Mouse (Mus musculus): ENCODE measurements around the gene Miox. TPM values are rescaled to one million over a fixed set of nuclear protein-coding genes. Genes with fewer than 3 reads are reported as not detected.
A peak's percentile ranks its signal among the peaks of the same experiment; 100 is the strongest.

Gene Miox
- total RNA-seq, 2 experiments from 2014 or later = not detected

DNA sequence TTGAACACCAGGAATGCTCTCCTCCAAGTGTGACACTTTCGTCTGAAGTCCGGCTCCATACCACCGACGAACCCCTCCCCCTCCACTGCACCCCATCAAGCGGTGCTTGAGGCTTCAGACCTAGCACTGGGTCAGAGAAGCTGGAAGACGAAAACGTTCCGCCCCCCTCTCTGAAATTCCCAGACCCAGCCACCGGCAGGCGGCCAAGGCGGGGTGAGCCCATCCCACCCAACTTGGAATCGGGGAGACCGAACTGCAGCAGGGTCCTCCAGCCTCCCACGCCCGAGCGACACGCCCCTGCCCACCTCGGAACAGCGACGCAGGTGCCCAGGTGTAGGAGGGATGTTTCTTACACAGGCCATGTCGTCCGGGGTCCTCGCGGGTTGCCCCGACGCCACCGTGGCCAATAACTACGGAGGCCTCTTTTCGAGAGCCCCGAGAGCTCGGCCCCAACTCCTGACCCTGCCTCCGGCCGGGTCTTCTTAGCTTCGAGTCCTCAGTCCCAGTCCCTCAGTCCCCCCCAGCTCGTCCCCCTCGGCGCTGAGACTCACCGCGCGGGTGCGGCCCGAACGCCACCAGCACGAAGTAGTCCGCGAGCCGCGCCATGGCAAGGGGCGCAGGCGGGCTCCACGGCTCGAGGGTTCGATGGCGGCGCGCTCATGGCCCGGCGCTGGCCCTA is 19.5 kb upstream of the Miox start:
- intact Hi-C loops (cut with DNase I) = loop anchor here (2.0 kb wide), 1 partner anchor 40 kb away; the partner anchor contains the start of genes Lmf2 and Ncaph2
- DNase-seq = no peak

DNA sequence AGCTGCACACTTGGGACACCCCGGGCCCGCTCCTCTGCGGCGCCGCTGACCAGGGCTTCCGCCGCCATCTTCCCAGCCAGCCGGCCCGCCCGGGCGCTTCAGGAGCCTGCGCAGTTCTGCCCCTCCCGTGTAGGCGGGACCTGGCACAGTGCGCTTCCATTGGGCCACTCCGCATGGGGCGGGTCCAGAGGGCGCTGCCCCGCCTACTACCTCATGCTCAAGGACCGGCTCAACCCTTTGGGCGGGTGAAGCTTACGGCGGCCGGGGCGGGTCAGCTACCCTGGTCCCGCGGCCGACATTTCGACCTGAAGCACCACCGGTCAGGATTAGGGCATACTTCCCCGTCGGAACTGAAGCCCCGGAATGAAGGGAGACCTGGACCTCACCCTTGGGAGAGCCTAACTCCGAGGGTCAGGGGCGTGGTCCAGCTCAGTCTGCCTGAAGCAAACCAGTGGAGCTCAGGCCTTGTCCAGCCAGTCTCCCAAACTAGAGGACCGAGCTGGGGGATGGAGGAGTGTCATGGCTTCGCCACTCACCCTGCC is 18.9 kb upstream of the Miox start, which contains the start of gene Sbf1:
Gene Sbf1 (minus strand): TSS at position 122 of the 542 bp plus-strand sequence.
- intact Hi-C loops (cut with DNase I) = loop anchor here (2.0 kb wide), 1 partner anchor 40 kb away; the partner anchor contains the start of genes Lmf2 and Ncaph2
- peak; percentile 98 for DNase-seq

DNA sequence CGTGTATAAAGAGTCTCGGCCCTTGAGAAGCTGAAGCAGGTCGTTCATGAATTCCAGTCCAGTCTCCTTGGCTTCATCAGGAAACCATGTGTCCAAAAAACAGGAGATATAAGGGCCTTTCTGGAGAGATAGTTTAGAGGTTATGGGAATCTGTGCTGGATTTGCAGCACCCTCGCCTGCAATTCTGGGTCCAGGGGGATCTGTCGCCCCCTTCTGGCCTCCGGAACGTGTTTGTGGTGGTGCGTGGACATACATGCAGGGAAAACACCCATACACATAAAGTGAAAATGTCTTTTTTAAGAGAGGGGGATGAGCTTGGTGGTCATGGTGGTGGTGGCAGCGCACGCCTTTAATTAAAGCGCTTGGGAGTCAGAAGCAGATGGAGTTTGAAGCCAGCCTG is 18.1 kb upstream of the Miox start:
- no peak for DNase-seq
- intact Hi-C loops (cut with DNase I) = no loop called here

DNA sequence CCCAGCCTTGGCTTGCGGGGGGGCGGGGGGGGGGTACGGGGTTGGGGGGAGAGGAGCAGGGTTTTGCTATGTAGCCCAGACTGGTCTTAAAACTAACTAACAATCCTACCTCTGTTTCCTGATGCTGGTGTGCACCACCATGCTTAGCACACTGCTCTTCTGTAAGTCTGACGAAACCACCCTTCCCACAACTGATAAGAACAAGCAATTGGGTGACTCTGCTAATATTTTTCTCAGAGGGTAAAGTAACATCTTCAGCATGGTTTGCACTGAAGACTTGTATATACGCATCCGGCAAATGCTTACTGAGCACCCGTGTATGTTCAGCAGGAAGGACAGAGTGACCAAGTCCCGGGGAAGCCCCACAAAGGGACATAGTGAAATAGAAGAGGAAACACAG is 12.9 kb upstream of the Miox start:
- intact Hi-C loops (cut with DNase I) = no loop called here
- no peak for DNase-seq

DNA sequence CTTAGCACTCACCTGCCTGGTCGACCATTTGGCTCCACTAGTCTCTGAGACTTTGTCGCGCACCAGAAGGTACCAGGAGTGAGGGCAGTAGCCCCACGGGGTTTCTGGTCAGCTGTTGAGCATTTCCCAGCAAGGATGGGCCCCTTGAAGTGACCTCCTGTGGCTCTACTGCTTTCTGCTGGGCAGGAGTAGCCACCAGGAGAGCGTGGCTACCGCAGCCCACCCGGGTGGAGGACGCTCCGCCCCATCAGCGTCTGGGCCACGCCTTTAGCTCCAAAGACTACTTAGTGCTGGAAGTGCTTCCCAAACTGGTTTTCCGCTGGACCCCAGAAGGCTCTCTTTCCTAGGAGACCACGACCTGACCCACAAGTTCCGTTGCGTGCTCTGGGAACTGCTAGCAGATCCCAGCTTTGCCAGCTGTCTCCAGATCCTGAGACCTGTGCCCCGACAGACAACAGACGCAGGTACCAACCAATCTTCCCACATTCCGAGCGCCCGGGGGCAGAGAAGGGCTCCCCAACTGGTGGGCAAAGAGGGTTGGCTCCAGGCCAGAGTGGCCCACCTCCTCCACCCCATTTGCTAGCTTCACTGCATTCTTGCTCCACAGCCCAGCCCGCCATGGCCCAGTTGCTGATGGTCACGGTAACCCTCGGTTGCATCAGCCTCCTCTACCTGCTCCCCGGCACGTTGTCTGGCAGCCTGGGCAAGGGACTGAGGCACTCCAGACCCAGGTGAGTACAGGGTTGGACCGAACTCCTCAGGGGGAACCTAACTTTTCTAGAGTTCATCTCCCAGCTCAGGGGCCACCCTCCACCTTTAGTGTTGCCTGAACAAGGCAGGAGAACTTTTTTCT is 11.3 kb upstream of the Miox start, which contains the start of gene Adm2:
Gene Adm2 (plus strand): TSS at position 51 of the 853 bp plus-strand sequence.
- intact Hi-C loops (cut with DNase I) = no loop called here
- no peak for DNase-seq

DNA sequence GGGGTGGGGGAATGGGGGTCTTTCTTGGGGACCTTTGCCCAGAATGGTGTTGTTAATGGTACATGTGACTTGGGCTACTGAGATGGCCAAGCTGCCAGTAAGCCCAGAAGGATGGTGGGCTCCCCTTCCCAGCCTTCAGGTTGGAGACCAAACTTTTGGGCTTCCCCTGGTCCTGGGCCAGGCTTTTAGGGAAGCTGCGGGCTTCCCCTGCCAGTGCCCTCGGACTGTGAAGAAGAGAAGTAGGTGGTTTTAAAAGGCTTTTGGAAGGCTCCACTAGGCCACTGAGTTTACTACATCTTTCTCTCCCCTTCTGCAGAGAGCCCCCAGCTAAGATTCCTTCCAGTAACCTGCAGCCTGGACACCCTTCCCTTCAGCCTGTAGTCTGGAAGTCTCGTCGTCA is 10.5 kb upstream of the Miox start:
- DNase-seq = no peak
- intact Hi-C loops (cut with DNase I) = no loop called here

DNA sequence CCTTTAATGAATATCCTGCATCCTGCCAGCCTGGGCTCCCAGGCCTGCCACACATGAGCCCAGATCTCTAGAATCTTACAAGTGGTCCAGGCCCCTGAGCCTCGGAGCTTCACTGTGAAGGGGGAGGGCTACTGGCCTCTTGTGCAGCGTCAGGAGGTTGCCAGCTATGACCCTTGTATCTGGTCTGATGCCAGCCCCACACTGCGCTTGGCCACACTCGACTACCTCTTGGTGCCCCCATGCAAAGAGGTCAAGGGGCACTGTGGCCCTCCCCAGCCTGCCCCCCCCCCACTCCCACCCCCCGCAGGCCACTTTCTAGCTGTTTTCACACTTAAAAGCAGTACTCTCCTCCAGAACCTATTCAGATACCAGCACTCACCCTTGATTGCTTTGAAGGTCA is 7.8 kb upstream of the Miox start:
- DNase-seq = no peak
- intact Hi-C loops (cut with DNase I) = no loop called here

DNA sequence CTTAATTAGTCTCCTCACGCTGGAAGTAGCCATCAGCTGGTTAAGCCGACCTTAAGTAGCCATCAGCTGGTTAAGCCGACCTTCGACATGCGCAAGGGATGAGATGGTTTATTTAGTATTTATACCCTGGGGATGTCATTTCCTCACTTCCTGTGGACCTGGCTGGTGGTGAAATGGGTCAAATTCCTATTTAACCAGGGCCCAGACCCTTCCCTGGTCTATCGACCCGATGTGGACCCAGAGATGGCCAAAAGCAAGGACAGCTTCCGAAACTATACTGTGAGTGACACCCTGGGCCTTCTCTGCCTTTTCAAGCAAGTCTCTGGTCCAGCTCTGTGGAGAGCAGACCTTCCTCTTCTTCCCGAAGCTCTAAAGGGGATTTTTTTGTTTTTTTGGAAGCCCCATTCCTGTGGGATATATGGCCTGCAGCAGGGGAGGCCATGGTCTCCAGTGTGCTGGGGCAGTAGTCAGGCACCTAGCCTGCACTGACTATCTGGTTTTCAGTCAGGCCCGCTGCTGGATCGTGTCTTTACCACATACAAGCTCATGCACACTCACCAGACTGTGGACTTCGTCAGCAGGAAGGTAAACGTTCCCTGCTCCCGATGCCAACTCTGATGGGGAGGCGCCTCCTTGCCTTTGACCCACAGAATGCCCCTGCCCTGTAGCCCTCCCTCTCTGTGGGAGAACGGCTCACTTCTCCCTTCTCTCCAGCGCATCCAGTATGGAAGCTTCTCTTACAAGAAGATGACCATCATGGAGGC is 758 bp downstream of the Miox start:
- no peak for DNase-seq
- intact Hi-C loops (cut with DNase I) = no loop called here

DNA sequence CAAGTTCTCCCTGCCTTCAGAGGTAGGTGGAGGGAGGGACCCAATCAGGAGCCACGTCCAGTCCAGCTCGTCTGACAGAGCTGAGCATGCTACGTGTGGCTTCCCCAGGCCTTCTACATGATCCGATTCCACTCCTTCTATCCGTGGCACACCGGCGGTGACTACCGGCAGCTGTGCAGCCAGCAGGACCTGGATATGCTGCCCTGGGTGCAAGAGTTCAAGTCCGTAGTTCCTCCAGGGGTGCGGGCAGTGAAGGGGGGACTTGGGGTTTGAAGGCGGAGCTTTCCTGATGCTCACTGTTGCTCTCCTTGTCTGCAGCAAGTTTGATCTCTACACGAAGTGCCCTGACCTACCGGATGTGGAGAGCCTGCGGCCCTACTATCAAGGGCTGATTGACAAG is 2.2 kb downstream of the Miox start:
- no peak for DNase-seq
- intact Hi-C loops (cut with DNase I) = no loop called here

DNA sequence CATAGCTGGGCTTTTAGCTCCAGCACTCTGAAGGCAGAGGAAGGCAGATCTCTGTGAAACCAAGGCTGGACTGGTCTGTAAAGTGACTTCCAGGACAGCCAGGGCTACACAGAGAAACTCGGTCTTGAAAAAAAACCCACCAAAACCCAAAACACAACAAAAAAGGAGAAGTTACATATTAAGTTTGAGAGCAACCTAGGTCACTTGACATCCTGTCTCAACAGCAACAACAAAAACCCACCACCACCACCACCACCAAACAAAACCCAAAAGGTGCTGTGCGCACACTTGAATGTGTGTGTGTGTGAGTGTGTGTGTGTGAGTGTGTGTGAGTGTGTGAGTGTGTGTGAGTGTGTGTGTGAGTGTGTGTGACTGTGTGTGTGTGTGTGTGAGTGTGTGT is 5.5 kb downstream of the Miox start:
- no peak for DNase-seq
- intact Hi-C loops (cut with DNase I) = loop anchor here (5.0 kb wide), 1 partner anchor 128 kb away; no protein-coding TSS in a partner anchor

DNA sequence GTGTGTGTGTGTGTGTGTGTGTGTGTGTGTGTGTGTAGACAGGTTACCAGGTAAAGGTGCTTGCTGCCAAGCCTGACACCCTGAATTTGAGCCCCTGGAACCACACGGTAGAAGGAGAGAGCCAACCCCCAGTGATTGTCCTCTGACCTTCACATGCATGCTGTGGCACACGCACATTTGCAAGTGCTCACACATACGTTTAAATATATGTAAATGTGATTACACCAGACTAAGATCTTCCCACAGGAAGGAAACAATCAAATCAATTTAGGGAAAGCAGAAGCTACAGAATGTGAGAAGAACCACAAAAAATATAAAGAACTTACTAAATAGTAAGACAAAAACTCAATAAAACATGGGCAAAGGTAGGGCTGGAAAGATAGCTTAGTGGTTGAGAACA is 5.9 kb downstream of the Miox start:
- no peak for DNase-seq
- intact Hi-C loops (cut with DNase I) = loop anchor here (5.0 kb wide), 1 partner anchor 127 kb away; no protein-coding TSS in a partner anchor

DNA sequence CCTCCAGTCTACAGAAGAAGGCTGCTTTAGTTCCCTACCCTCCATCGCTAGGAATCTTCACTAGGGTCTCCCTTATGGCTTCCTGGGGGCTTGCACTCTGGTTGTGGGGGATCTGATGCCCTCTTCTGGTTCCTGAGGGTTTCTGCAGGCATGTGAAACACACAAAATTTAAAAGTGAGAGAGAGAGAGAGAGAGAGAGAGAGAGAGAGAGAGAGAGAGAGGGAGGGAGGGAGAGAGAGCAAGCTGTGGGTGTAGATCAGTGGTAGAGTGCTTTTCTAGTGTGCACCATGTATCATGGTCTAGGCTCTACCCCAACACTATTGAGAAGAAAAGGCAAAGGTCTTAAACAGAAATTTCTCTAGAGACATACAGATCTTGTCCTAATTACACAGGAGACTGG is 7.5 kb downstream of the Miox start:
- intact Hi-C loops (cut with DNase I) = loop anchor here (5.0 kb wide), 1 partner anchor 126 kb away; no protein-coding TSS in a partner anchor
- no peak for DNase-seq

DNA sequence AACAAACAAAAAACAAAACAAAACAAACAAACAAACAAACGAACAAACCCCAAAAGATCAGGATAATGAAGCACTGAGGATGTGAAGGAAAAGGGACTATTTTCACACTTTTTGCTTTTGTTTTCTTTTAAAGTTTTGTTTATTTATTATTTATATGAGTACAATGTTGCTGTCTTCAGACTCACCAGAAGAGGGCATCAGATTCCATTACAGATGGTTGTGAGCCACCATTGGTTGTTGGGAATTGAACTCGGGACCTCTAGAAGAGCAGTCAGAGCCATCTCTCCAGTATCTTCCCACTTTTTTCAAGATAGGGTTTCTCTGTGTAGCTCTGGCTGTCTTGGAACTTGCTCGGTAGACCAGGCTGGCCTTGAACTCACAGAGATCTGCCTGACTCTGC is 9.1 kb downstream of the Miox start:
- intact Hi-C loops (cut with DNase I) = loop anchor here (5.0 kb wide), 1 partner anchor 124 kb away; no protein-coding TSS in a partner anchor
- no peak for DNase-seq

DNA sequence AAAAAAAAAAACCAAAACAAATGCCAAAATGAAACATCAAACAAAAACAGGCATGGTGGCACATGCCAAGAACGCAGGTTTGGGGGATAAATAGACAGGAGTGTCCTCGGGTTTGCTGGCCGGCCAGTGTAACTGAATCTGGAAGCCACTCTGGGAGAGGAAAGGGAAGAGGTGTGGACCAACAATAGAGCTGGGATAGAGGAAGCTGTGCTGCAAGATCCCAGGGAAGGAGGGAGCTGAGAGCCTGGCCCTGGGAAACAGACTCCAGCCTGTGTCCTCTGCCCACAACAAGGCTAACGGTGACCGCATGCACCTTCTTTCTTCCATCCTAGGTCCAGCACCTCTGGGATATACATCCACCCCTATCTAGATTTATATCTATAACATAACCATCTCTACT is 16.2 kb downstream of the Miox start:
- intact Hi-C loops (cut with DNase I) = no loop called here

DNA sequence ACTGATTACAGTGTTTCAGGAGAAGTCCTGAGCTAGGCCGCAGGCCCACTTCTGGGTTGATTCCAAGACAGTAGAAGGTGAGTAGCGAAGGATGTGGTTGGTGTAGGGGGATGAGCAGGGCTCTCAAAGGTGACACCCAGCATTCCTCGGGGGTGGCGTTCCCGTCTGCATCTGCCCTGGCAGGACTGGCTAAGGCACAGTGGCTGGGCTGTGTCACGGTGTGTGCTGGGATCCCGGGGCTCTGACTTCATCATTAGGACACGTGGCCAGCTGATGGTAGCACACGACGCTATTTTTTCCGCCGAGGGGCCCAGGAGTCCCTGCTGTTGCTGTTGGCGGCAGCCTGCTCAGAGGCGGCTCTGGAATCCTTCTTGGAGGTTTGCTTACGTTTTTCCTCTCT is 17.1 kb downstream of the Miox start:
- intact Hi-C loops (cut with DNase I) = no loop called here
- DNase-seq = no peak

More for the DNA sequence above, 16.2 kb downstream of the Miox start:
- DNase-seq = no peak

DNA sequence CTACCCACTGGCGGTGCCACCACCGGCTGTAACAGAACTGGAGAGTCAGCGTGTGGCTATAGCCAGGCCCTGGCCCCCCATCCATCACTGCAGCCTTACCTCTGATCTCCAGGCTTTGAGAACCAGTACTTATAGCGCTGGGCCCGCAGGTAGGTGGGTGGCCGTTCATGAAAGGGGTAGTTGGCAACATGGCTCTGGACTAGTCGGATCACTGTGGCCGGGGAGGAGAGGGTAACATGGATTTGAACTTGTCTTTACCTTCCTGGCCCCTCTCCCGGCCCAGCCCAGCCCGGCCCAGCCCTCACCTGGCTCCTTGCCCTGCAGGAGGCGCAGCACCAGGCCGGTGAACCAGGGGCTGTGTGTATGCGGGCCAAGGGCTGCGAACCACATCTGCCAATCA is 17.9 kb downstream of the Miox start:
- intact Hi-C loops (cut with DNase I) = no loop called here
- DNase-seq = no peak

DNA sequence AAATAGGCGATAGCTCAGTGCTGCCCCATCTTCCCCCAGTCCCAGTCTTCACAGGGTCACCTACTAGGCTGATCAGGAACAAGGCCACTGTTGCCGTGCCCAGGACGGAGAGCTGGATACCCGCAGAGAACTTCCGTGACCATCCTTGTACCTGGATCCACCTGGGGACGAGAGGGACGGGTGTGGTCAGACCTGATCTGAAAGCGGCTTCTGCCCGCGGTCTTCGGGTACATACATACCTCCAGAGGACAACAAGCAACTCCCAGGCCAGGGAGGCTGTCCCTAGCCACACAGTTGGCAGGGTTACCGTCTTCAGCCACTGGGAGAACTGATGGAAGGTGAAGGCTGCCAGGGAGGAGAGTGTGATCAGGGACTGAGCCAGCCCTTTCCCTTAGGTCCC is 18.6 kb downstream of the Miox start:
- intact Hi-C loops (cut with DNase I) = no loop called here
- no peak for DNase-seq

DNA sequence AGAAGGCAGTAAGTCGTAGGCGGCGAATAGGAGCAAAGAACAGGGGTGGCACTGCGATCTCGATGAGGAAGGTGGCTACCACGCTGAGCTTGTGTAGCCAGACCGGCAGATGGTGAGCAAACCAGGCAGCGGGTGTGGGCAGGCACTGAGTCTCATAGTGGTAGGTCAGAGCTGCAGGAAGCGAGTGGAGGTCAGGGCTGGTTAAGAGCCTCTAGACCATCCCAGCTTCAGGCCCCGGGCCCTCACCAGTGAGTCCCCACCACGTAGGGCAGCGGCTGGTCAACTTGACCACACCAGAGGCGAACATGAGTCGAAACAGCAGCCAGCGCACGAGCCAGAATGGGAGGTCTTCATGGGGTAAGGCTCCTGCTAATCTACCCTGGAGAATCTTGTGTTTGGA is 19.6 kb downstream of the Miox start:
- DNase-seq = no peak
- intact Hi-C loops (cut with DNase I) = loop anchor here (2.0 kb wide), 1 partner anchor 39 kb away; the partner anchor contains the start of gene Sbf1

DNA sequence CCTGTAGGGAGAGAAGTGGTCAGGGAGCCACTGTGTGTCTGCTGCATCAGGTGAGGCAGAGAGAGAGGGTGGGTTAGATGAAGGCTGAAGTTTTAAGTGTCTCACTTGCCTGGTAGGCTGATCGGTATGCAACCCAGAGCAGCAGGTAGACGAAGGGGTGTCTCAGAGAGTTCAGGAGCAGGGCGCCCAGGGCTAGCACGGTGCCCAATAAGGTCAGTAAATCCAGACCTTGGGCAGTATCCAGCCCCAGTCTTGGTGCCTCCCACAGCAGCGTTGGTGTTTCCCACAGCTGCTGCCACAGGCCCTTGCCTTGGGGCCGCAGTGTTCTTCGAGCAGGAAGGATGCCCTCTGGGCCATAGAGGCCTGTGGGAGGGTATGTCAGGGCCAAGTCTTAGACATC is 20.3 kb downstream of the Miox start:
- intact Hi-C loops (cut with DNase I) = loop anchor here (2.0 kb wide), 1 partner anchor 40 kb away; the partner anchor contains the start of gene Sbf1
- no peak for DNase-seq

All from heart, postnatal 36 days (tissue).